Mouse (Mus musculus): ENCODE data around the gene Gm20388.

- TF ChIP-seq CTCF (IDR thresholded peaks at IDR 0.05; ENCODE audit: borderline replicate concordance, extremely low read depth, insufficient read depth, insufficient read length) (no peak), POLR2A (IDR thresholded peaks at IDR 0.05; ENCODE audit: borderline replicate concordance, extremely low read depth, insufficient read depth, insufficient read length, poor library complexity, severe bottlenecking) (no peak)
These were observed 1386.0 kb downstream of the Gm20388 start for GRCm38 (mm10) chr8:121296597-121296996.

All from brain, embryonic 14.5 days (tissue).